Mouse (Mus musculus) stomach, embryonic 14.5 days (tissue): ENCODE results near the gene Rgl1. TPM values are rescaled to one million over a fixed set of nuclear protein-coding genes. Genes with fewer than 3 reads are reported as not detected.
"Not testable (repeated sequence)": the region's sequence is repeated elsewhere in the genome, so short reads cannot be mapped to it uniquely, and the experiment has no call there.

Source experiments
- ATAC-seq: fragments of 200-750 bp; cut with Nextera tagmentation; 2 replicates; pipeline ENCODE4 v1.8.0; 2017; ENCODE audit warnings: low read depth, moderate TSS enrichment; ENCODE audit not compliant: insufficient number of reproducible peaks, insufficient read depth, low FRiP score
- H3K27ac ChIP-seq: fragments of 300-500 bp; sonication (generic); 2 replicates; pipeline ENCODE4 v1.5.1; 2014; ENCODE audit warnings: mild to moderate bottlenecking, low read length, moderate library complexity, mixed read lengths
- H3K27me3 ChIP-seq: fragments of 300-500 bp; sonication (generic); 2 replicates; pipeline ENCODE4 v1.6.1; 2014; ENCODE audit warnings: low read length, control low read depth, mixed read lengths; ENCODE audit not compliant: control insufficient read depth, insufficient read depth
- H3K36me3 ChIP-seq: fragments of 300-500 bp; sonication (generic); 2 replicates; pipeline ENCODE4 v1.6.1; 2014; ENCODE audit warnings: mild to moderate bottlenecking, control low read depth, low read length, moderate library complexity, mixed read lengths; ENCODE audit not compliant: control insufficient read depth, insufficient read depth
- H3K4me1 ChIP-seq: fragments of 300-500 bp; sonication (generic); 2 replicates; pipeline ENCODE4 v1.6.1; 2014; ENCODE audit warnings: low read length, control low read depth, mixed read lengths; ENCODE audit not compliant: control insufficient read depth, insufficient read depth
- H3K4me2 ChIP-seq: fragments of 300-500 bp; sonication (generic); replicated peaks from 2 replicates; pipeline ENCODE4 v1.6.1; 2014; ENCODE audit warnings: low read depth, low read length, control low read depth
- H3K4me3 ChIP-seq: fragments of 300-500 bp; sonication (generic); 2 replicates; pipeline ENCODE4 v1.5.1; 2014; ENCODE audit warnings: low read depth, low read length, control low read depth
- H3K9ac ChIP-seq: fragments of 300-500 bp; sonication (generic); replicated peaks from 2 replicates; pipeline ENCODE4 v1.6.1; 2014; ENCODE audit warnings: low read depth, mild to moderate bottlenecking, control low read depth, low read length, moderate library complexity, mixed read lengths
- H3K9me3 ChIP-seq: fragments of 300-500 bp; sonication (generic); 2 replicates; pipeline ENCODE4 v1.6.1; 2016; ENCODE audit warnings: low read depth, low read length, control low read depth; ENCODE audit not compliant: control insufficient read depth
- WGBS: fragments of 180-500 bp; shearing (Covaris S2); extraction: QIAGEN DNeasy Blood & Tissue Kit; methylation state at CpG from one replicate; pipeline ENCODE4 v1.1.7; 2014; 5-methylcytosine and 5-hydroxymethylcytosine counted together
- polyA plus RNA-seq: library from polyadenylated mRNA; unstranded; fragments of >200 nt; fragmentation: Nextera tagmentation; extraction: Ambion mirVana; gene quantifications from 2 replicates; pipeline ENCODE4 v1.2.1, GENCODE M21; 2014

Gene Rgl1
- polyA plus RNA-seq, 1 experiment from 2014 or later, result 61.2 TPM

GRCm38 (mm10) chr1:152651495-152651874 lies 114.7 kb downstream of the Rgl1 start:
- Histone ChIP-seq H3K9me3 (no peaks in the 10 kb centered on the region), H3K27me3 (no peaks in the 10 kb centered on the region), H3K4me2 (no peak overlapping the region), H3K36me3 (no peaks in the 10 kb centered on the region), H3K4me1 (no peaks in the 10 kb centered on the region), H3K9ac (no peak overlapping the region), H3K27ac (no peak overlapping the region), H3K4me3 (no peak overlapping the region)
- WGBS, result 95% methylated on average over 1 of the region's 1 CpGs
- ATAC-seq, result no peak

- no peaks in the 10 kb centered on the region for H3K4me1 ChIP-seq
- H3K4me2 ChIP-seq, result no peak overlapping the region
- H3K27ac ChIP-seq, result no peak overlapping the region
- no peak for ATAC-seq
- no peaks in the 10 kb centered on the region for H3K9me3 ChIP-seq
- H3K4me3 ChIP-seq, result no peak overlapping the region
- H3K36me3 ChIP-seq, result no peaks in the 10 kb centered on the region
- H3K27me3 ChIP-seq, result no peaks in the 10 kb centered on the region
- no peak overlapping the region for H3K9ac ChIP-seq
- 87% methylated on average over 6 of the region's 6 CpGs for WGBS
Measured at GRCm38 (mm10) chr1:152650856-152651494, 115.2 kb downstream of the Rgl1 start.

- H3K27ac ChIP-seq, result no peak overlapping the region
- H3K9ac ChIP-seq, result no peak overlapping the region
- ATAC-seq, result no peak
- no peaks in the 10 kb centered on the region for H3K27me3 ChIP-seq
- no peaks in the 10 kb centered on the region for H3K9me3 ChIP-seq
- no peak overlapping the region for H3K4me3 ChIP-seq
- no peaks in the 10 kb centered on the region for H3K4me1 ChIP-seq
- whole genome bisulfite sequencing, result 77% methylated on average over 5 of the region's 5 CpGs
- H3K36me3 ChIP-seq, result no peaks in the 10 kb centered on the region
- H3K4me2 ChIP-seq, result no peak overlapping the region
Measured at GRCm38 (mm10) chr1:152648052-152648451, 118.1 kb downstream of the Rgl1 start.

GRCm38 (mm10) chr1:152642207-152642606 lies 123.9 kb downstream of the Rgl1 start:
- not testable (repeated sequence) for H3K27me3 ChIP-seq, H3K4me1 ChIP-seq, H3K9ac ChIP-seq, H3K4me3 ChIP-seq, H3K9me3 ChIP-seq, H3K27ac ChIP-seq, ATAC-seq, H3K36me3 ChIP-seq, H3K4me2 ChIP-seq
- 77% methylated on average over 10 of the region's 10 CpGs for WGBS

- Histone ChIP-seq H3K27ac (peak overlapping the region; percentile 69; the same call in 1 of the 2 replicates), H3K4me3 (no peak overlapping the region), H3K9ac (no peak overlapping the region), H3K27me3 (no peaks in the 10 kb centered on the region), H3K36me3 (no peaks in the 10 kb centered on the region), H3K4me2 (no peak overlapping the region), H3K9me3 (no peaks in the 10 kb centered on the region), H3K4me1 (peaks cover 6% of the 10 kb centered on the region; the same call in 1 of the 2 replicates)
- WGBS, result 41% methylated on average over 11 of the region's 11 CpGs
- ATAC-seq, result peak; percentile 83
Measured at GRCm38 (mm10) chr1:152640195-152640981, 125.8 kb downstream of the Rgl1 start.

- no peaks in the 10 kb centered on the region for H3K9me3 ChIP-seq
- H3K9ac ChIP-seq, result no peak overlapping the region
- no peak overlapping the region for H3K4me2 ChIP-seq
- WGBS, result 88% methylated on average over 7 of the region's 7 CpGs
- H3K4me3 ChIP-seq, result no peak overlapping the region
- H3K4me1 ChIP-seq, result peaks cover 6% of the 10 kb centered on the region; the same call in 1 of the 2 replicates
- no peaks in the 10 kb centered on the region for H3K36me3 ChIP-seq
- H3K27ac ChIP-seq, result no peak overlapping the region
- no peaks in the 10 kb centered on the region for H3K27me3 ChIP-seq
- ATAC-seq, result no peak
Measured at GRCm38 (mm10) chr1:152639344-152639743, 126.8 kb downstream of the Rgl1 start.

GRCm38 (mm10) chr1:152634638-152635037 lies 131.5 kb downstream of the Rgl1 start:
- Histone ChIP-seq H3K9me3 (no peaks in the 10 kb centered on the region), H3K36me3 (no peaks in the 10 kb centered on the region), H3K9ac (no peak overlapping the region), H3K27me3 (no peaks in the 10 kb centered on the region), H3K4me3 (no peak overlapping the region), H3K4me2 (no peak overlapping the region), H3K27ac (no peak overlapping the region), H3K4me1 (0 out of 2 replicates have a peak, but pooled peaks cover under 1% of the 10 kb centered on the region)
- ATAC-seq, result no peak
- WGBS, result 72% methylated on average over 5 of the region's 5 CpGs

- Histone ChIP-seq H3K27me3 (no peaks in the 10 kb centered on the region), H3K9ac (no peak overlapping the region), H3K4me3 (no peak overlapping the region), H3K4me2 (no peak overlapping the region), H3K9me3 (no peaks in the 10 kb centered on the region), H3K4me1 (peaks cover 5% of the 10 kb centered on the region; the same call in 1 of the 2 replicates), H3K27ac (no peak overlapping the region), H3K36me3 (no peaks in the 10 kb centered on the region)
- WGBS, result 72% methylated on average over 3 of the region's 3 CpGs
- no peak for ATAC-seq
Measured at GRCm38 (mm10) chr1:152629780-152630179, 136.4 kb downstream of the Rgl1 start.
